Mouse (Mus musculus): ENCODE measurements around the gene Vrk3. TPM values are rescaled to one million over a fixed set of nuclear protein-coding genes. Genes with fewer than 3 reads are reported as not detected.

Vrk3 gene
- polyA plus RNA-seq, 1 experiment = 105 TPM

- H3K4me3 ChIP-seq (ENCODE audit: control insufficient read depth, insufficient read depth, low read length) = no peak overlapping the region
- TF ChIP-seq CTCF (IDR thresholded peaks at IDR 0.05; ENCODE audit: borderline replicate concordance, control insufficient read depth, extremely low read depth, insufficient read depth, low read length, poor library complexity) (no peak), POLR2A (IDR thresholded peaks at IDR 0.05; ENCODE audit: control insufficient read depth, extremely low read depth, insufficient read depth, low read length, poor library complexity) (no peak)
- no peaks in the 10 kb centered on the region for H3K36me3 ChIP-seq (ENCODE audit: control insufficient read depth, insufficient read depth, low read length)
- WGBS = 82% methylated on average over 4 of the region's 4 CpGs
- H3K27me3 ChIP-seq (ENCODE audit: control insufficient read depth, insufficient read depth, low read length) = no peaks in the 10 kb centered on the region
- H3K4me1 ChIP-seq (replicated peaks; ENCODE audit: control insufficient read depth, insufficient read depth, low read length) = peaks cover 4% of the 10 kb centered on the region
- no peak overlapping the region for H3K27ac ChIP-seq (ENCODE audit: control insufficient read depth, insufficient read depth, low read length)
- no peak for DNase-seq
These were observed 62.2 kb downstream of the Vrk3 start for GRCm38 (mm10) chr7:44810365-44810764.

- TF ChIP-seq POLR2A (IDR thresholded peaks at IDR 0.05; ENCODE audit: control insufficient read depth, extremely low read depth, insufficient read depth, low read length, poor library complexity) (no peak), CTCF (IDR thresholded peaks at IDR 0.05; ENCODE audit: borderline replicate concordance, control insufficient read depth, extremely low read depth, insufficient read depth, low read length, poor library complexity) (no peak)
- no peaks in the 10 kb centered on the region for H3K36me3 ChIP-seq (ENCODE audit: control insufficient read depth, insufficient read depth, low read length)
- WGBS = 94% methylated on average over 7 of the region's 7 CpGs
These were observed 62.8 kb downstream of the Vrk3 start for GRCm38 (mm10) chr7:44810819-44811557.

GRCm38 (mm10) chr7:44812651-44813325 is 64.6 kb downstream of the Vrk3 start:
- H3K4me1 ChIP-seq (replicated peaks; ENCODE audit: control insufficient read depth, insufficient read depth, low read length) = peaks cover 10% of the 10 kb centered on the region
- no peaks in the 10 kb centered on the region for H3K27me3 ChIP-seq (ENCODE audit: control insufficient read depth, insufficient read depth, low read length)
- H3K36me3 ChIP-seq (ENCODE audit: control insufficient read depth, insufficient read depth, low read length) = no peaks in the 10 kb centered on the region
- TF ChIP-seq CTCF (IDR thresholded peaks at IDR 0.05; ENCODE audit: borderline replicate concordance, control insufficient read depth, extremely low read depth, insufficient read depth, low read length, poor library complexity) = no peak
- TF ChIP-seq POLR2A (IDR thresholded peaks at IDR 0.05; ENCODE audit: control insufficient read depth, extremely low read depth, insufficient read depth, low read length, poor library complexity) = no peak
- DNase-seq = no peak
- no peak overlapping the region for H3K4me3 ChIP-seq (ENCODE audit: control insufficient read depth, insufficient read depth, low read length)
- 97% methylated on average over 20 of the region's 20 CpGs for WGBS
- no peak overlapping the region for H3K27ac ChIP-seq (ENCODE audit: control insufficient read depth, insufficient read depth, low read length)

More at GRCm38 (mm10) chr7:44810819-44811557, 62.8 kb downstream of the Vrk3 start:
- DNase-seq = no peak
- peaks cover 4% of the 10 kb centered on the region for H3K4me1 ChIP-seq (replicated peaks; ENCODE audit: control insufficient read depth, insufficient read depth, low read length)
- no peak overlapping the region for H3K27ac ChIP-seq (ENCODE audit: control insufficient read depth, insufficient read depth, low read length)
- no peaks in the 10 kb centered on the region for H3K27me3 ChIP-seq (ENCODE audit: control insufficient read depth, insufficient read depth, low read length)
- H3K4me3 ChIP-seq (ENCODE audit: control insufficient read depth, insufficient read depth, low read length) = no peak overlapping the region

- H3K4me1 ChIP-seq (replicated peaks; ENCODE audit: control insufficient read depth, insufficient read depth, low read length) = peaks cover 18% of the 10 kb centered on the region
- TF ChIP-seq CTCF (IDR thresholded peaks at IDR 0.05; ENCODE audit: borderline replicate concordance, control insufficient read depth, extremely low read depth, insufficient read depth, low read length, poor library complexity) (no peak), POLR2A (IDR thresholded peaks at IDR 0.05; ENCODE audit: control insufficient read depth, extremely low read depth, insufficient read depth, low read length, poor library complexity) (no peak)
- 95% methylated on average over 3 of the region's 3 CpGs for WGBS
These were observed 65.8 kb downstream of the Vrk3 start for GRCm38 (mm10) chr7:44813985-44814384.

GRCm38 (mm10) chr7:44814423-44814822 is 66.2 kb downstream of the Vrk3 start:
- Histone ChIP-seq H3K27ac (ENCODE audit: control insufficient read depth, insufficient read depth, low read length) (no peak overlapping the region), H3K4me1 (replicated peaks; ENCODE audit: control insufficient read depth, insufficient read depth, low read length) (peaks cover 20% of the 10 kb centered on the region), H3K4me3 (ENCODE audit: control insufficient read depth, insufficient read depth, low read length) (no peak overlapping the region), H3K27me3 (ENCODE audit: control insufficient read depth, insufficient read depth, low read length) (no peaks in the 10 kb centered on the region), H3K36me3 (ENCODE audit: control insufficient read depth, insufficient read depth, low read length) (no peaks in the 10 kb centered on the region)
- peak; percentile 1 for DNase-seq
- WGBS = 91% methylated on average over 4 of the region's 4 CpGs
- TF ChIP-seq CTCF (IDR thresholded peaks at IDR 0.05; ENCODE audit: borderline replicate concordance, control insufficient read depth, extremely low read depth, insufficient read depth, low read length, poor library complexity) (no peak), POLR2A (IDR thresholded peaks at IDR 0.05; ENCODE audit: control insufficient read depth, extremely low read depth, insufficient read depth, low read length, poor library complexity) (no peak)

More at GRCm38 (mm10) chr7:44813985-44814384, 65.8 kb downstream of the Vrk3 start:
- Histone ChIP-seq H3K36me3 (ENCODE audit: control insufficient read depth, insufficient read depth, low read length) (no peaks in the 10 kb centered on the region), H3K4me3 (ENCODE audit: control insufficient read depth, insufficient read depth, low read length) (no peak overlapping the region), H3K27ac (ENCODE audit: control insufficient read depth, insufficient read depth, low read length) (no peak overlapping the region), H3K27me3 (ENCODE audit: control insufficient read depth, insufficient read depth, low read length) (no peaks in the 10 kb centered on the region)
- no peak for DNase-seq

- H3K27ac ChIP-seq (ENCODE audit: control insufficient read depth, insufficient read depth, low read length) = no peak overlapping the region
- H3K27me3 ChIP-seq (ENCODE audit: control insufficient read depth, insufficient read depth, low read length) = no peaks in the 10 kb centered on the region
- TF ChIP-seq CTCF (IDR thresholded peaks at IDR 0.05; ENCODE audit: borderline replicate concordance, control insufficient read depth, extremely low read depth, insufficient read depth, low read length, poor library complexity) = no peak
- no peak for TF ChIP-seq POLR2A (IDR thresholded peaks at IDR 0.05; ENCODE audit: control insufficient read depth, extremely low read depth, insufficient read depth, low read length, poor library complexity)
- DNase-seq = peak; percentile 29
- H3K4me1 ChIP-seq (replicated peaks; ENCODE audit: control insufficient read depth, insufficient read depth, low read length) = peaks cover 24% of the 10 kb centered on the region
- WGBS = 75% methylated on average over 14 of the region's 14 CpGs
- no peaks in the 10 kb centered on the region for H3K36me3 ChIP-seq (ENCODE audit: control insufficient read depth, insufficient read depth, low read length)
- no peak overlapping the region for H3K4me3 ChIP-seq (ENCODE audit: control insufficient read depth, insufficient read depth, low read length)
These were observed 66.8 kb downstream of the Vrk3 start for GRCm38 (mm10) chr7:44814952-44815553.

Measured in thymus, adult 2 months (tissue).